Mouse (Mus musculus): ENCODE data around the gene Cblb.

DNA sequence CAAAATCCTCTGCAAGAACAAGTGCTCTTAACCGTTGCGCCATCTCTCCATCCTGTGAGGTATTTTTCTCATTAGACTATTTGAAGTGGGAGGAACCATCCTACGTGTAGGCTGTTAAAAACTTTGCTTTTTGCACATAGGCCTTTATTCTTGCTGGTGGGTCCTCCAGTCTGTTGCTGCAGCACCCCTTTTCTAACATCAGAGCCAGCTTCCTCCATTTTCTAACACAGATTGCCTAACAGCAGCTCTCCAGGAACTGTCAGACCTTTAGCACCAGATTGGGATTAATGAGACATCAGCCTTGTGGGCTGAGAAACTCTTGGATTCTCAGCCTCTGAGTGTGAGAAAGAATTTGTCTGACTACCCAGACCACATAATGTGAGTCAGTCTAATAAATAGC lies 2.0 kb upstream of the Cblb start:
- TF ChIP-seq CTCF (IDR thresholded peaks at IDR 0.05; ENCODE audit: borderline replicate concordance, control insufficient read depth, extremely low read depth, insufficient read depth, low read length, poor library complexity) (no peak), POLR2A (IDR thresholded peaks at IDR 0.05; ENCODE audit: control insufficient read depth, extremely low read depth, insufficient read depth, low read length, poor library complexity) (no peak)

Measured in thymus, adult 2 months (tissue).